Mouse (Mus musculus) liver, embryonic 14.5 days (tissue): Measurements from ENCODE around the gene Plcxd2. TPM values are rescaled to one million over a fixed set of nuclear protein-coding genes. Genes with fewer than 3 reads are reported as not detected.

ENCODE experiments used
- ATAC-seq: fragments of 200-750 bp; cut with Nextera tagmentation; 2 replicates; pipeline ENCODE4 v1.8.0; 2017; ENCODE audit warnings: moderate number of reproducible peaks, mild to moderate bottlenecking, moderate library complexity; ENCODE audit not compliant: insufficient read depth
- DNase-seq, 3 experiments: peaks; one replicate each; pipeline ENCODE4 v3.0.0-alpha.2; 2012 to 2013; ENCODE audit warnings: low read depth in 3 of 3, low spot score in 3 of 3
- H3K27ac ChIP-seq: fragments of 300-500 bp; sonication (generic); 2 replicates; pipeline ENCODE4 v1.5.1; 2014; ENCODE audit warnings: moderate library complexity, mild to moderate bottlenecking, control low read depth, inconsistent platforms
- H3K27me3 ChIP-seq: fragments of 300-500 bp; sonication (generic); 2 replicates; pipeline ENCODE4 v1.6.1; 2014; ENCODE audit warnings: mild to moderate bottlenecking, low read length, moderate library complexity; ENCODE audit not compliant: control insufficient read depth, insufficient read depth
- H3K36me3 ChIP-seq: fragments of 300-500 bp; sonication (generic); replicated peaks from 2 replicates; pipeline ENCODE4 v1.6.1; 2014; ENCODE audit warnings: low read depth; ENCODE audit not compliant: control insufficient read depth, insufficient read depth
- H3K4me1 ChIP-seq, 2 experiments: fragments of 200-500 bp in 1 of 2; fragments of 300-500 bp in 1 of 2; sonication (generic) in 1 of 2; replicated peaks; 2 replicates each; pipeline ENCODE4 v1.6.1; 2012 to 2014; ENCODE audit warnings: antibody characterized with exemption in 1 of 2, inconsistent platforms in 1 of 2, low read length in 1 of 2; ENCODE audit not compliant: control insufficient read depth in 2 of 2, insufficient read depth in 2 of 2
- H3K4me2 ChIP-seq: fragments of 300-500 bp; sonication (generic); 2 replicates; pipeline ENCODE4 v1.6.1; 2014; ENCODE audit warnings: low read depth, mild to moderate bottlenecking, control low read depth, moderate library complexity
- H3K4me3 ChIP-seq, 2 experiments: fragments of 200-500 bp in 1 of 2; fragments of 300-500 bp in 1 of 2; sonication (generic) in 1 of 2; 2 replicates each; pipeline ENCODE4 v1.5.1; 2012 to 2014; ENCODE audit warnings: low read depth in 2 of 2, low read length in 2 of 2, mild to moderate bottlenecking in 2 of 2, control low read depth in 1 of 2, inconsistent platforms in 1 of 2, moderate library complexity in 1 of 2; ENCODE audit not compliant: insufficient read depth in 1 of 2
- H3K9ac ChIP-seq: fragments of 300-500 bp; sonication (generic); replicated peaks from 2 replicates; pipeline ENCODE4 v1.6.1; 2014; ENCODE audit warnings: mild to moderate bottlenecking, control low read depth, moderate library complexity
- H3K9me3 ChIP-seq: fragments of 300-500 bp; sonication (generic); 2 replicates; pipeline ENCODE4 v1.6.1; 2016; ENCODE audit warnings: low read length, mixed read lengths; ENCODE audit not compliant: control insufficient read depth
- CTCF ChIP-seq: IDR thresholded peaks from 2 replicates; pipeline ENCODE4 v1.5.1; 2016; ENCODE audit warnings: antibody characterized with exemption, low read depth, control low read depth
- EP300 ChIP-seq: IDR thresholded peaks from 2 replicates; pipeline ENCODE4 v1.6.1; 2016; ENCODE audit warnings: antibody characterized with exemption, low read depth
- WGBS: fragments of 180-500 bp; shearing (Covaris S2); extraction: QIAGEN DNeasy Blood & Tissue Kit; methylation state at CpG from one replicate; pipeline ENCODE4 v1.1.7; 2014; ENCODE audit not compliant: insufficient replicate concordance; 5-methylcytosine and 5-hydroxymethylcytosine counted together
- polyA plus RNA-seq, 2 experiments: library from polyadenylated mRNA; depleted of rRNA in 1 of 2; stranded (reverse) in 1 of 2; unstranded in 1 of 2; fragments of >200 nt; fragmentation: Nextera tagmentation in 1 of 2; extraction: Ambion mirVana in 1 of 2; gene quantifications; 2 replicates each; pipeline versions ENCODE4 v1.2.1 to v1.2.3; 2012 to 2014

The Plcxd2 gene
- polyA plus RNA-seq, 2 experiments, result 1.6 to 1.9 TPM

DNA sequence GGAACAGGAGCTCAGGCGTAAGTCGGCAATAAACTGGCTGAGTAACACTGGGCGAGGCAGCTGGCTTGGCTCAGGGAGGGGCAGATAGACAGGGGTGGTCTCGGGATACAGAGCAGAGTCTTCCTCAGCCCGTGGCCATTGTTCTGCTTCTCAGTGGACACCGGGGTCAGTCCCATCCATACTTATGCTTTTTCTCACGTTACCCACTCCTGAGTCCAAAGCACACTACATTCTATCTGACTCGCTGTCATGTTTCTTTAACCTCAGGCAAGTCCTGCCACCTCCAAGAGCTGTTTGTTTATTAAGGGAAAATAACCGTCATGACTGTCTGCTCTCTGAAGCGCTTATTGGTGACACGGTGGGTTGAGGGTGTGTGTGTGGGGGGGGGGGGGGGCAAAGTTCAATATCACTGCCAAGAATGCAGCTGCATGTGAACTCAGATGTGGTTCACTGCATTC is 64.8 kb downstream of the Plcxd2 start:
- Histone ChIP-seq H3K4me3 (no peak overlapping the region), H3K4me2 (no peak overlapping the region; the same call in 1 of the 2 replicates), H3K27me3 (no peaks in the 10 kb centered on the region), H3K9ac (no peak overlapping the region), H3K4me1 (peaks cover 0 to 4% of the 10 kb centered on the region in 2 experiments; a peak in 2 of 4 replicates), H3K27ac (no peak overlapping the region), H3K9me3 (no peaks in the 10 kb centered on the region), H3K36me3 (no peaks in the 10 kb centered on the region)
- TF ChIP-seq EP300 (no peak), CTCF (no peak)
- ATAC-seq (no peak), DNase-seq (no peak)
- 48% methylated on average over 11 of the region's 11 CpGs for WGBS

DNA sequence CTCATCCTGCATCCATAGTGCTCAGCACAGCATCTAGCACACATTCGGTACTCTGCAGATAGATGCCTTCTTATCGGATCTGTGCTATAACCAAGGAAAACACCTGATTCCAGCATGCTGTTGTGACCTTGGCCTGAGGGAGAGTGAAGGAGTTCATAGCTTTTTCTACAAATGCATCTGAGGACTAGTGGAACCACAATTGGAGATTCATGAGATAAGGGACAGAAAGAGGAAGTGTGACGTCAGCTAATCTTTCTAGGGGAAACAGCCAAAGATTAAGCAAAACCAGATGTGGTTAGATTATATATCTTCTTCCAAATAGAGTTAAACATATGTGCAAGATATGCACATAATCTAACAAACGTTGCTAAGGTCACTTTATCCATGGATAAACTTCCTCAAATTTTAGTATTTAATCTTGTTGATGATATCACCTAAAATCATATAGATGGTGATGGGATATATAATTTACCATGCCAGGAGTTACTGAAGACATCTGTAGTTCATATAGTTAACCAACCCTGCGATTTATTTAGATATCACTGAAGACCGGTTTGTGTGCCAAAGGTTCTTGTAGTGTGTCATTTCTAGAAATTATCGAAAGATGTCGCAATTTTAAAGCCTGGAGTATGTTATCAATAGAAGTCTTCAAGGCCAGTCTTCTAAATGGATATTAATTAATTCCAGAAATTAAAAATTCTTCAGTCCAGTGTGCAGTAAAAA is 67.7 kb downstream of the Plcxd2 start:
- no peak for TF ChIP-seq CTCF
- TF ChIP-seq EP300, result no peak
- H3K4me3 ChIP-seq, result no peak overlapping the region
- WGBS, result 45% methylated on average over 8 of the region's 8 CpGs

GRCm38 (mm10) chr16:45940701-45941100 is 69.3 kb downstream of the Plcxd2 start:
- H3K4me3 ChIP-seq, result no peak overlapping the region
- H3K27ac ChIP-seq, result no peak overlapping the region
- DNase-seq (no peak), ATAC-seq (no peak)
- no peaks in the 10 kb centered on the region; the same call in 1 of the 2 replicates for H3K9me3 ChIP-seq
- H3K9ac ChIP-seq, result no peak overlapping the region
- H3K36me3 ChIP-seq, result no peaks in the 10 kb centered on the region
- peaks cover 0 to 2% of the 10 kb centered on the region in 2 experiments; a peak in 1 of 4 replicates for H3K4me1 ChIP-seq
- no peak overlapping the region for H3K4me2 ChIP-seq
- no peaks in the 10 kb centered on the region for H3K27me3 ChIP-seq
- 58% methylated on average over 2 of the region's 2 CpGs for WGBS
- TF ChIP-seq CTCF, result no peak
- no peak for TF ChIP-seq EP300

More for the DNA sequence above, 67.7 kb downstream of the Plcxd2 start:
- no peak overlapping the region for H3K9ac ChIP-seq
- H3K27ac ChIP-seq, result no peak overlapping the region
- H3K27me3 ChIP-seq, result no peaks in the 10 kb centered on the region
- no peak overlapping the region for H3K4me2 ChIP-seq
- H3K9me3 ChIP-seq, result no peaks in the 10 kb centered on the region; the same call in 1 of the 2 replicates
- DNase-seq, result no peak
- no peaks in the 10 kb centered on the region for H3K36me3 ChIP-seq
- ATAC-seq, result no peak
- H3K4me1 ChIP-seq, result peaks cover 0 to 4% of the 10 kb centered on the region in 2 experiments; a peak in 2 of 4 replicates

DNA sequence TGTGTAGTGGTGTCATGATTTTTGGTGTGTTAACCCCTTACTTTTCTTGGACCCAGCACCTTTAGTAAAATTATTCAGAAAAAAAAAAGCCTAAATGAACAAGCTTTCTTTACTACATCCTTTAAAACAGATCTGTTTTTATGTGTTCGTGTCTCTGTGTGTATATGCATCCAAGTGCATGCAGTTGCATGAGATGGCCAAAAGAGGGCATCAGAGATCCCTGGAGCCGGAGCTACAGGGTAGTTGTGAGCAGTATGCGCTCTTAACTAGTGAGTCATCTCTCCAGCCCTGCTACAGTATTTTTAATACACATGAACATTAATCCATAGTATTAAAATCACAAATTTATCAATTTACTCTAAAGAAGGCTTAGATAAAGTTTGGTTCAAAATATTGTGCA is 70.6 kb downstream of the Plcxd2 start:
- ATAC-seq, result no peak
- no peak overlapping the region for H3K27ac ChIP-seq
- whole genome bisulfite sequencing, result 67% methylated on average over 3 of the region's 3 CpGs

GRCm38 (mm10) chr16:45937381-45937780 is 72.6 kb downstream of the Plcxd2 start:
- Histone ChIP-seq H3K27me3 (no peaks in the 10 kb centered on the region), H3K9ac (no peak overlapping the region), H3K4me3 (no peak overlapping the region), H3K9me3 (no peaks in the 10 kb centered on the region; the same call in 1 of the 2 replicates), H3K4me2 (no peak overlapping the region), H3K36me3 (no peaks in the 10 kb centered on the region), H3K27ac (no peak overlapping the region), H3K4me1 (peaks cover 0 to 2% of the 10 kb centered on the region in 2 experiments; a peak in 1 of 4 replicates)
- ATAC-seq, result no peak
- no peak for DNase-seq
- TF ChIP-seq CTCF (no peak), EP300 (no peak)
- WGBS, result 31% methylated on average over 2 of the region's 2 CpGs

More for the DNA sequence above, 70.6 kb downstream of the Plcxd2 start:
- H3K4me1 ChIP-seq, result peaks cover 0 to 2% of the 10 kb centered on the region in 2 experiments; a peak in 1 of 4 replicates
- H3K4me2 ChIP-seq, result no peak overlapping the region
- H3K9ac ChIP-seq, result no peak overlapping the region
- H3K4me3 ChIP-seq, result no peak overlapping the region
- no peaks in the 10 kb centered on the region; the same call in 1 of the 2 replicates for H3K9me3 ChIP-seq
- TF ChIP-seq EP300, result no peak
- peak; percentile 23; the same call in 1 of the 2 replicates for TF ChIP-seq CTCF
- DNase-seq, result no peak
- H3K27me3 ChIP-seq, result no peaks in the 10 kb centered on the region
- H3K36me3 ChIP-seq, result no peaks in the 10 kb centered on the region
